Mouse (Mus musculus): ENCODE measurements around the gene Car15. TPM values are rescaled to one million over a fixed set of nuclear protein-coding genes. Genes with fewer than 3 reads are reported as not detected.

Car15 gene
- polyA plus RNA-seq, 1 experiment from 2014 or later: 0.40 TPM

DNA sequence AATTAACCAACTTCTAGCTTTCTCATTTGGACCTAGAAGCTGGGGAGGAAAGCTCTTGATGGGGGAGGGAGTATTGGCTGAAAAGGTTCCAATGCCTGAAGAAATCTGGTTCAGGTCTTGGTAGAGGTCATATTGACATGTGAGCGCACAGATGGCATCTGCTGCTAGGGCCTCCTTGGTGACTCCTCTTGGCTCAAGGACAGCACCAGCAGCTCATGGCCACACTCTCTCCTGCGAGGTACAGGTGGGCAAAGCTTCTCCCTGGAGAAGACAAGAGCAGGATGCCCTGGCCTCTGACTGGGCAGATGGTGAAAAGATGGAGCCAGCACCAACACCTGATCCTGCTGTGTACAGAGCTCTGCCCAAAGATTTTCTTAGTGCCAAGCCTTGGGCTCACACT is 11.7 kb downstream of the Car15 start:
- Histone ChIP-seq H3K27ac (no peak overlapping the region), H3K36me3 (ENCODE audit: inconsistent target) (no peaks in the 10 kb centered on the region), H3K4me3 (ENCODE audit: inconsistent target) (no peak overlapping the region), H3K79me2 (ENCODE audit: inconsistent target) (no peaks in the 10 kb centered on the region)
- WGBS (ENCODE audit: missing documents): 80% methylated on average over 2 of the region's 2 CpGs

DNA sequence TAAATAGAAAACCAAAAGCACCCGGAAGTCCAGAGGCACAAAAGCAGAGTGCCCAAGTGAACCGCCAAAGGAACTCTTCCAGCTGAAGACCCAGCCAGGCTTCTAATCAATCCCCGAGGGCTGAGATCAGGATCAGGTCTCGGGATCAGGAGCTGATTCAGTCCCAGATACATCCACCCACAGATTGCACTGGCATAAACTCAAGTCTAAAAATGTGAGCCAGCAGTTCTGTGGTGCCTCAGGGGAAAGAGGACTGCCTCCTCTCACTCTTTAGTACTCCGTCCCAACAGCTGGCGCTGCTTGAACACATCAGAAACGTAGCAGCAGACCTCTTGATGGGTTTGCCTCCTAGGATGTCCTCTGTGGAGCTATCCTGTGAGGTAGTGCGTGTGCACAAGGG is 21.6 kb downstream of the Car15 start:
- Histone ChIP-seq H3K27ac (no peak overlapping the region), H3K36me3 (ENCODE audit: inconsistent target) (no peaks in the 10 kb centered on the region), H3K79me2 (ENCODE audit: inconsistent target) (no peaks in the 10 kb centered on the region), H3K4me3 (ENCODE audit: inconsistent target) (no peak overlapping the region)
- 98% methylated on average over 8 of the region's 8 CpGs for WGBS (ENCODE audit: missing documents)

DNA sequence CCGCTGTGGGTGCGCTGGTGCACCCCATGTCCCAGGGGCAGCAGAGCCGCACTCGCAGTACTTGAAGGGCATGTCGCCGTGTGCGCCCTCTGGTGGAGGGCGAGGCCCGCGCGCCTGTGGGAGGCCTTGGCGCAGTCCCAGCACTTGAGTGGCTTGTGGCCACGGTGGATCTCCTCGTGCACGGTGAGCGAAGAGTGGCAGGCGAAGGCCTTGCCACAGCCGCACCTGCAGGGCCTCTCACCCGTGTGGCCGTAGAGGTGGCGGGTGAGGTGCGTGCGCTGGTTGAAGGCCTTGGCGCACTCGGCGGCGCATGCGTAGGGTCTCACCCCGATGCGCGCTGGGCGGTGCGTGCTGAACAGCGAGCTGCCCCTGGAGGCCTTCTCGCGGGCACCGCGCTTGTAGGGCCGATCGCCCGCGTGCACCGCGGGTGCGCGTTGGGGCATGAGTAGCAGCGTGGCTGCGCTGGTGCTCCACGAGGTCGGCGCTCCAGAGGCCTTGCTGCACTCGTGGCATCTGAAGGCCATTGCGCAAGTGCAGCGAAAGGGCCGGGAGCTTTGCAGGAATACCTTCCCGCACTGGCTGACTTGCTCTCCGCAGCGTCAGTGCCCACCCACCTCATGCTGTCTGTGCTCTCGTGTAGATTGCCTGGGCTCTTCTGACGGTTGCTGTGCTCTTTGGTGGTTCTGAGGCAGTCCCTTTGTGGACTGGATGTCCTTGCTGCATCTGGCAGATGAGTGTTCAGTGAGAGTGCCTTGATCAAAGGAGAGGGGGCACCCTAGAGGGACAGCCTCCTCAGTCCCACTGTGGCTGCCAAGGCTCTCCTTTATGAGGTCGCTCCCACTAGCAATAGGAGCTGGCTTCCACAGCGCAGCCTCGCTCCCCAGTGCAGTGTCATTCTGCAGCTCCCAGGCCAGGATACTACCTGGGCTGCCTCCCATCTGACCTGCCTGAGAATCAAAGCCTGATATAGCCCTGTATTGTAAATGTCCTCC is 22.5 kb downstream of the Car15 start:
- H3K79me2 ChIP-seq (ENCODE audit: inconsistent target): no peaks in the 10 kb centered on the region
- H3K27ac ChIP-seq: no peak overlapping the region
- H3K36me3 ChIP-seq (ENCODE audit: inconsistent target): no peaks in the 10 kb centered on the region
- no peak overlapping the region for H3K4me3 ChIP-seq (ENCODE audit: inconsistent target)
- 4% methylated on average over 62 of the region's 63 CpGs for WGBS (ENCODE audit: missing documents)

DNA sequence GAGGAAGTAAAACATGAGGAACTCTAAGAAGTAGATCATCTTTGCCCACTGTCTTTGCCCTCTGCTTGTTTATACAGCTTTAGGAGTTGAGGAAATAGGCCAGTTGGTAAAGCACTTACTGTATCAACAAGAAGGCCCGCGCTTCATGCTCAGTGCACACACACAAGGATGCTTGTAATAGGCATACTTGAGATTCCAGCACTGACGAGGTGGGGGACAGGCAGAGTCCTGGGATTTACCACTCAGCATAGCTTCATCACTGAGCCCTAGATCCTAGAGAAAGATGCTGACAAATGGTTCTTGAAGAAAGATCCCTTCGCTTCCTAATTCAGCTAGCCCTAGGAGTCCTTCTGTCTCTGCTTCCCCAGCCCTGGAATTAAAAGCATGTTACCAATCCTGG is 25.0 kb downstream of the Car15 start:
- 60% methylated on average over 4 of the region's 4 CpGs for WGBS (ENCODE audit: missing documents)
- Histone ChIP-seq H3K79me2 (ENCODE audit: inconsistent target) (no peaks in the 10 kb centered on the region), H3K27ac (no peak overlapping the region), H3K36me3 (ENCODE audit: inconsistent target) (no peaks in the 10 kb centered on the region), H3K4me3 (ENCODE audit: inconsistent target) (no peak overlapping the region)

DNA sequence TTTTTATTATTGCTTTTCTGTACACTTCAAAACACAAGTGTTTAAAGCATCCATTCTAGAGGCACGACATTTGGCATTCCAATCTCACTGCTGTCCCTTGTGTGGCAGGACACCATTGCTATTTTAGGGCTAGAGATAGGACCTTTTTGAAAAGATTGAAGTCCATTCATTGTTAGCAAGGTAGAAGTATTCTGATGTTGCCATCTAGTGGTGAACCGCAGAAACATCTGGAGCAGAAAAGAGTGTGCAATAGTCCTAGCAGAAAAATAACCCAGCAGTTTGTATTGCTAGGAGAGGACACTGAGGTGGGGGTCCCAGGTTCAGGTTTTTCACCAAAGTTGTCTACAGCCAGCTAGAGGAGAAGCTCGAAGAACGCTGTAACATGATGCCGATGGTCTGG is 26.0 kb downstream of the Car15 start:
- 6% methylated on average over 5 of the region's 5 CpGs for WGBS (ENCODE audit: missing documents)
- H3K27ac ChIP-seq: no peak overlapping the region
- no peak overlapping the region for H3K4me3 ChIP-seq (ENCODE audit: inconsistent target)
- H3K36me3 ChIP-seq (ENCODE audit: inconsistent target): no peaks in the 10 kb centered on the region
- no peaks in the 10 kb centered on the region for H3K79me2 ChIP-seq (ENCODE audit: inconsistent target)

DNA sequence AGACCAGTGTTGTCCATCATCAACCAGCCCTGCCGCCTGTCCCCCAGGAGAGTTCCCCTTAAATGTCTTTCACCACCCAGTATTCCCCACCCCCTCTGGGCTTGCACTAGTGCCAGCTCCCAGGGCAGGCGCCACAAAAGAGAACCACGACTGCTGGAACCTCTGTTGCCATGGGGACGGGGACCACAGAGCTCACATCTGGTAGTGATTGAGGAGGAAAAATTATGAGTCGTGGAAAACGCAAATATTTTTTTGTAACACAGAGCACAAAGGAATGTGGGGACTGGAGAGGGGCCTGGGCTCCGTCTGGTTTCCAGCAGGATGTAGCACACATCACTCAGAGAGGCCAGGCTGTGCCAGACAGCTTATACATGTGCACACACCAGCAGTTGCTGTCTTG is 28.5 kb downstream of the Car15 start:
- no peaks in the 10 kb centered on the region for H3K36me3 ChIP-seq (ENCODE audit: inconsistent target)
- H3K27ac ChIP-seq: no peak overlapping the region
- no peaks in the 10 kb centered on the region for H3K79me2 ChIP-seq (ENCODE audit: inconsistent target)
- WGBS (ENCODE audit: missing documents): 24% methylated on average over 7 of the region's 7 CpGs
- H3K4me3 ChIP-seq (ENCODE audit: inconsistent target): no peak overlapping the region

DNA sequence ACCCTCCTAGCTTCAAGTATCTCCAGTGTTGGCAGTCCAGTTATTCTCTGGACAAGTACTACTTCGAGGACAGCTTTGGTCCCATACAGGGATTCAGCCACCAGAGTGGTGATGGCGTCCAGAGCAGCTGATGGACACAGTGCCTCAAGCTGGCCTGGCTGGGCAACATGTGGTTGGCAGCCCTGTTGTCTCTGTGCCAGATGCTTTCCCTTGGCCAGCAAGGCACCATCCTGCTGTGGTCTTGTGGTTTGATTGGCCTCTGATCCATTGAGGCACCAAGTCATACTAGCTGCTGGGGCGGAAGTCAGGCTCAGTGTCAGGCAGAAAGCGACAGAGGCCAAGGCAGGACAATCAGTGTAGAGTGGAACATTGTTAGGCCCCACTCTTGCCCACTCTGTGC is 29.0 kb downstream of the Car15 start:
- H3K27ac ChIP-seq: no peak overlapping the region
- H3K4me3 ChIP-seq (ENCODE audit: inconsistent target): no peak overlapping the region
- WGBS (ENCODE audit: missing documents): 81% methylated on average over 4 of the region's 4 CpGs
- H3K79me2 ChIP-seq (ENCODE audit: inconsistent target): no peaks in the 10 kb centered on the region
- H3K36me3 ChIP-seq (ENCODE audit: inconsistent target): no peaks in the 10 kb centered on the region

DNA sequence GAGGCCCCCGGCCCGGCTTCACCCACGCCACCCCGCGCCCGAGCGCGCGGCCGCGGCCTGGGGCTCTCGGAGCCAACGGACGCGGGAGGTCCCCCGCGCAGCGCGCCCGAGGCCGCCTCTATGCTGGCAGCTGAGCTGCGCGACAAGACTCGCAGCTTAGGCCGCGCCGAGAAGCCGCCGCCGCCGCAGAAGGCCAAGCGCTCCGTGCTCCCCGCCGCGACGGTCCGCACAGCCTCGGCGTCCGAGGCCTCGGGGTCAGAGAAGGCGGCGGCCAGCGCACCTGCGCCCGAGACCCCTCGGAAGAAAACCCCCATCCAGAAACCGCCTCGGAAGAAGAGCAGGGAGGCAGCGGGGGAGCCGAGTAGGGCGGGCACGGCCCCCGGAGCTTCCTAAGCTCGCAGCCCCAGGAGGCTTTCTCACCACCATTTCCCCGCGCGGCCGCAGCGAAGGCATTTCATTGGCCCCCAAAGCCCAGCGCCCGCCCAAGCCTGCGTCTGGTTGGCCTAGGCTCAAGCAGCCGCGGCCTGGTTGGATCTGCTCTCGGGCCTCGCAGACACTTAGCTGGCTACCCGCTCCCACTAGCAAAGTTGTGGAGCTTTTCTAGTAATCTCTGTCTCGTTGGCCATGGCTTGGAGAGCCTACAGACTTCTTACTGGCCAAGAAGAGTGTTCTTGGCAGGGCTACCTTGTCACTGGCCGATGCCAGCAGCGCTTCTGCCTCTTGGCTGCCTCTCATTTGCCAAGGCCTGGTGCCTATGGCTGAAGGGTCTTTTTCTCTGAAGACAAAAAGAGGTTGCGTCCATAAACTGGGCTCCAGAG is 30.8 kb downstream of the Car15 start:
- Histone ChIP-seq H3K4me3 (ENCODE audit: inconsistent target) (no peak overlapping the region), H3K79me2 (ENCODE audit: inconsistent target) (no peaks in the 10 kb centered on the region)

DNA sequence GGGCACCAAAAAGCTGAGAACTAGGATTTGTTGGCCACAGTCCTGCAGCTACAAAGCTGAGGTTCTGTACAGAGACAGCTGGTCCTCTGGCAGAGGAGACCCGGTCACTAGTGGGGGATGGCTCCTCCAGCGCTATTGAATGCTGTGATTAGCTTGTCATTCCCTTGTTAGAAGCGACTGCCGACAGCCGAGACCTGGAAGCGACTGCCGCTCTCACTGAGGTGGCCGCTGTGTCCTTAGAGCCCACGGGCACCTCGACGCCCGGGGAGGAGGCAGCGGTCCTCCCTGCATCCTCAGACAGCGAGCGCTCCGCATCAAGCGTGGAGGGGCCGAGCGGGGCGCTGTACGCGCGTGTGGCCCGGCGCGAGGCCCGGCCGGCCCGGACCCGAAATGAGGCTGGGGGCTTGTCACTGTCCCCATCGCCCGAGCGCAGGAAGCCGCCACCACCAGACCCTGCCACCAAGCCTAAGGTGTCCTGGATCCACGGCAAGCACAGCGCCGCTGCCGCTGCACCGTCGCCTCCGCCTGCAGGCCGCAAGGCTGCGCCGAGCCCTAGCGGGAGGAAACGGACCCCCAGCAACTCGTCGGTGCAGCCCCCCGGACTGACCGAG is 31.5 kb downstream of the Car15 start:
- Histone ChIP-seq H3K4me3 (ENCODE audit: inconsistent target) (no peak overlapping the region), H3K27ac (no peak overlapping the region), H3K79me2 (ENCODE audit: inconsistent target) (no peaks in the 10 kb centered on the region), H3K36me3 (ENCODE audit: inconsistent target) (no peaks in the 10 kb centered on the region)
- 6% methylated on average over 48 of the region's 50 CpGs for WGBS (ENCODE audit: missing documents)

More for the DNA sequence above, 30.8 kb downstream of the Car15 start:
- WGBS (ENCODE audit: missing documents): 7% methylated on average over 73 of the region's 73 CpGs
- no peak overlapping the region for H3K27ac ChIP-seq
- no peaks in the 10 kb centered on the region for H3K36me3 ChIP-seq (ENCODE audit: inconsistent target)

DNA sequence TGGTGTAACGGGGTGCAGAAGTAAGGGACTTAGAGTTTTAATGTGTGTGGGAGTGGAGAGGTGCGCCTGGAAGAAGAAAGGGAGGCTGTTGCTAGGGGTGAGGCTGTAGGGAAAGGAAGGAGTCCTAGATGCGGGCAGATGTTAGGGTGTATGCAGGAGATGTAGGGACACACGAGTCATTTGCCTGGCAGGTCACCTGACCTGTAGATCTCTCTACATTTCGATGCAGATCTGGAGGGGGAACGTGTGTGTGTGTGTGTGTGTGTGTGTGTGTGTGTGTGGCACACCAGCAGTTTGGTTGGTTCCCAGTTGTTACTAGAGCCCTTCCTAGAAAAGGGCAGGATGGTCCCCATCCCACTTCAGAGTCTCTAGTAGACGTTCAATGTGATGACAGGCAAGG is 33.2 kb downstream of the Car15 start:
- H3K27ac ChIP-seq: no peak overlapping the region
- H3K79me2 ChIP-seq (ENCODE audit: inconsistent target): no peaks in the 10 kb centered on the region
- H3K36me3 ChIP-seq (ENCODE audit: inconsistent target): no peaks in the 10 kb centered on the region
- WGBS (ENCODE audit: missing documents): 14% methylated on average over 5 of the region's 7 CpGs
- H3K4me3 ChIP-seq (ENCODE audit: inconsistent target): no peak overlapping the region

DNA sequence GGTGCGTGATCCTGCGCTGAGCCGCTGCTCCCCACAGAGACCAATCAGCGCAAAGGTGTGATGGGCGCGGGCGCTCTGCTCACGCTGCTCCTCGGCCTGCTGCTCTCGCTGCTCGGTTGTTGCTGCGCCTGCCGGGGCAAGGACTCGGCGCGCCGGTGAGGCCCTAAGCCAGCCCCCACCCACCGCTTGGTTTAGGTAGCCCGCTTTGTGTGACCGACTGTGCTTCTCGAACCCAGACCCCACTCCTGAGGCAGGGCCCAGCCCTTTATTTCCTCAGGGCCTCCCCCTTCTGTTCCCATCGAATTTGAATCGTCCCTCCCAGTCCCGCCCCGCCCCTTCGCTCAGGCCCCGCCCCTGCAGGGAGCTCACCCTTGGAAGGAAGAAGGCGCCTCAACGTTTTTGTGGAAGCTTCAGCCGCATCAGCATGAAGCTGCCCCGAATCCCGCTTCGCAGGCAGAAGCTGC is 33.7 kb downstream of the Car15 start:
- no peak overlapping the region for H3K4me3 ChIP-seq (ENCODE audit: inconsistent target)
- 5% methylated on average over 28 of the region's 33 CpGs for WGBS (ENCODE audit: missing documents)
- H3K36me3 ChIP-seq (ENCODE audit: inconsistent target): no peaks in the 10 kb centered on the region
- H3K27ac ChIP-seq: no peak overlapping the region
- H3K79me2 ChIP-seq (ENCODE audit: inconsistent target): no peaks in the 10 kb centered on the region

DNA sequence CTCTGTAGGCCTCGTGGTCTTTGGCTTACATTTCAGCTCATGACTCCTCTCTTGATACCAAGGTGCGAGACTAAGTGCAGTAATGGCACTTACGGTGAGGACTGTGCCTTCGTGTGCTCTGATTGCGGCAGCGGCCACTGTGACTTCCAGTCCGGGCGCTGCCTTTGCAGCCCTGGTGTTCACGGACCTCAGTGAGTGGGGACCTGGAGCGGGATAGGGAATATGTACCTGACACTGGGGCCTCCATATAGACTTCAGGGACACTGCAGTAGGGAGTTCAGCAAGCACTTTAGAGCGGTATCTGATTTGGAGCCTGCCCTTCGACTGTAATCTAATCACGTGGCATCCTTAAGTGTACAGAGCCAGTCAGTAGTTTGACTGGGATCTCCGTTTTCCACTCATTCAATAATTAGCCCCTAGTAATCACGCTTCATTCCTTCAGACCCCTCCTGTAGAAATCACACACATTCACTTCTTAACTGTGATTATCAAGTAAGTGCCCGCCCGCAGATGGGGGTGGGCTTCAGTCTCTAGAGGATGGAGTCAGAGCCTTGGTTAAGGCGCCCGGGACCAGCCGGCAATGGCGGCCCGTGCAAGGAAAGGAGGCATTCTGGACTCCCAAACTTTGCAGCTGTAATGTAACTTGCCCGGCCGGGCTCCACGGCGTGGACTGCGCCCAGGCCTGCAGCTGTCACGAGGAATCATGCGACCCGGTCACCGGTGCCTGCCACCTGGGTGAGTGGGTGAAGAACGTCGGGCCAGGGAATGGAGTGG is 34.3 kb downstream of the Car15 start:
- Histone ChIP-seq H3K4me3 (ENCODE audit: inconsistent target) (no peak overlapping the region), H3K79me2 (ENCODE audit: inconsistent target) (no peaks in the 10 kb centered on the region)
- 28% methylated on average over 28 of the region's 33 CpGs for WGBS (ENCODE audit: missing documents)

DNA sequence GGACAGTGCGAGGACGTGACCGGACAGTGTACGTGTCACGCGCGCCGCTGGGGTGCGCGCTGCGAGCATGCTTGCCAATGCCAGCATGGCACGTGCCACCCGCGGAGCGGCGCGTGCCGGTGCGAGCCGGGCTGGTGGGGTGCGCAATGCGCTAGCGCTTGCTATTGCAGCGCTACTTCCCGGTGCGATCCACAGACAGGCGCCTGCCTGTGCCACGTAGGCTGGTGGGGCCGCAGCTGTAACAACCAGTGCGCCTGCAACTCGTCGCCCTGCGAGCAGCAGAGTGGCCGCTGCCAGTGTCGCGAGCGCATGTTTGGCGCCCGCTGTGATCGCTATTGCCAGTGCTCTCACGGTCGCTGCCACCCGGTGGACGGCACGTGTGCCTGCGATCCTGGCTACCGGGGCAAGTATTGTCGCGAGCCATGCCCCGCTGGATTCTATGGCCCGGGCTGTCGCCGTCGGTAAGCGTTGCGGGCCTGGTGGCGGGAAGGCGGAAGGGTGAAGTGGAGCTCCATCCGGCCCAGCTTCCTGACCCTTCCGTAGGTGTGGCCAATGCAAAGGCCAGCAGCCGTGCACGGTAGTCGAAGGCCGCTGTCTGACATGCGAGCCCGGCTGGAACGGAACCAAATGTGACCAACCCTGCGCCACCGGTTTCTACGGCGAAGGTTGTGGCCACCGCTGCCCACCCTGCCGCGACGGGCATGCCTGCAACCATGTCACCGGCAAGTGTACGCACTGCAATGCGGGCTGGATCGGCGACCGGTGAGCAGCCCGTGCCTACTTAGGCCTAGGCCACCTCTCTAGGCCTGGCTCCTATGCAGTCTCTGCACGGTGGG is 35.1 kb downstream of the Car15 start:
- Histone ChIP-seq H3K4me3 (ENCODE audit: inconsistent target) (no peak overlapping the region), H3K36me3 (ENCODE audit: inconsistent target) (no peaks in the 10 kb centered on the region), H3K27ac (no peak overlapping the region), H3K79me2 (ENCODE audit: inconsistent target) (no peaks in the 10 kb centered on the region)
- WGBS (ENCODE audit: missing documents): 2% methylated on average over 83 of the region's 83 CpGs

More for the DNA sequence above, 34.3 kb downstream of the Car15 start:
- Histone ChIP-seq H3K36me3 (ENCODE audit: inconsistent target) (no peaks in the 10 kb centered on the region), H3K27ac (no peak overlapping the region)
